Mouse (Mus musculus) C2C12 (cell line): Measurements from ENCODE around the gene Lrp1. TPM values are rescaled to one million over a fixed set of nuclear protein-coding genes. Genes with fewer than 3 reads are reported as not detected.

Source experiments
- H3K27me3 ChIP-seq: one replicate; pipeline ENCODE4 v1.6.1; 2011; ENCODE audit not compliant: control insufficient read depth, insufficient read depth, insufficient read length
- H3K36me3 ChIP-seq: one replicate; pipeline ENCODE4 v1.6.1; 2011; ENCODE audit not compliant: control insufficient read depth, insufficient read depth
- H3K4me3 ChIP-seq: one replicate; pipeline ENCODE4 v1.5.1; 2011; ENCODE audit warnings: mild to moderate bottlenecking, control low read depth; ENCODE audit not compliant: poor library complexity, insufficient read depth, severe bottlenecking
- H3K79me2 ChIP-seq: one replicate; pipeline ENCODE4 v1.6.1; 2011; ENCODE audit not compliant: control insufficient read depth, insufficient read depth
- H3K79me3 ChIP-seq: one replicate; pipeline ENCODE4 v1.6.1; 2011; ENCODE audit warnings: low read depth, control low read depth
- H3ac ChIP-seq: one replicate; pipeline ENCODE3; 2011; ENCODE audit warnings: low read depth; ENCODE audit not compliant: control insufficient read depth, insufficient read length
- CEBPB ChIP-seq: IDR thresholded peaks from one replicate; pipeline ENCODE4 v1.6.1; 2011; ENCODE audit warnings: low read depth, mild to moderate bottlenecking, control low read depth, moderate library complexity
- CTCF ChIP-seq: IDR thresholded peaks from one replicate; pipeline ENCODE4 v1.5.1; 2011; ENCODE audit not compliant: control insufficient read depth, insufficient read depth, insufficient read length
- FOSL1 ChIP-seq: IDR thresholded peaks from one replicate; pipeline ENCODE4 v1.8.0; 2011; ENCODE audit warnings: mild to moderate bottlenecking, low read length; ENCODE audit not compliant: poor library complexity, insufficient read depth, severe bottlenecking
- MAX ChIP-seq: IDR thresholded peaks from one replicate; pipeline ENCODE4 v1.6.1; 2011; ENCODE audit warnings: mild to moderate bottlenecking, control low read depth
- MYOD1 ChIP-seq: IDR thresholded peaks from one replicate; pipeline ENCODE4 v1.6.1; 2011; ENCODE audit warnings: low read depth; ENCODE audit not compliant: control insufficient read depth, insufficient read length
- MYOG ChIP-seq: IDR thresholded peaks from one replicate; pipeline ENCODE4 v1.6.1; 2011; ENCODE audit not compliant: control insufficient read depth, insufficient read length; ENCODE audit errors: extremely low read depth
- USF1 ChIP-seq: IDR thresholded peaks from one replicate; pipeline ENCODE4 v1.6.1; 2011; ENCODE audit warnings: low read depth, mild to moderate bottlenecking, control low read depth, moderate library complexity
- polyA plus RNA-seq: library from polyadenylated mRNA; unstranded; fragments of >200 nt; fragmentation: generic; extraction: Trizol; gene quantifications from one replicate; pipeline ENCODE4 v1.2.1, GENCODE M21; 2012; ENCODE audit warnings: missing spikeins

Gene Lrp1
- polyA plus RNA-seq, 1 experiment: 190 TPM

DNA sequence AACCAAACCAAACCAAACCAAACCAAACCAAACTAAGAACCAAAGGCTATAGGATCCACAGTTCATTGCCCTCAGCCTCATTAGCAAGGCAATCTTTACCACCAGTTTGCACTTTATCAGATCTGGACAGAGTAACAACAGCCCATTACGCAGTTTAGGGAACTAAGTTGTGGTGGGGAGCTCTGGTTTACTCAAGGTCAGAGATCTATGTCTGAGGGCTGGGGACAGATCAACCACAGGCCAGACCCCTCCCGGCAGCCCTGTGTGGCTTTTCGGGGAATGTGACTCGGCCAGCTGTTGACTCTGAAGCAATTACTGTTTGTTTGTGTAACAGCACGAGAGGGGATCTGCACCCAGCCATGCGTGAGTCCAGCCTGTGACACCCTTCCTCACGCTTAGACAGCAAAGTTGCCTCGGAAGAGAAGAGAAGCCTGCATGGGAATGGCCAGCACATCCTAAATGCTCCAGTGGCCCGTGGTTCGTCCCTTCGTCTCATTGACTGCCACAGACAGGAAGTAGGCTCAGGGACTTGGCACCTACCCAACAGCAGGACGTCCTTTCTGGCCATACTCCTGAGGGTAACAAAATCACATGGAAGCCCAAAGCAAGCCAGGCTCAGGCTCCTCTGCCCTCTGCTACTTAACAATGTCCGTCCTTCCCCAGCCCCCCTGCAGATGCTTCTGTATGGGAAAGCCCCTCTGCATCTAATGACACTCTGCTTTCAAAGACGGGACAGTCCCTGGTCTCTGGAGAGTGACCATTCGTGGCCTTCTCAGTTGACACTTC is 16.3 kb downstream of the Lrp1 start:
- peaks cover 93% of the 10 kb centered on the region for H3K36me3 ChIP-seq

DNA sequence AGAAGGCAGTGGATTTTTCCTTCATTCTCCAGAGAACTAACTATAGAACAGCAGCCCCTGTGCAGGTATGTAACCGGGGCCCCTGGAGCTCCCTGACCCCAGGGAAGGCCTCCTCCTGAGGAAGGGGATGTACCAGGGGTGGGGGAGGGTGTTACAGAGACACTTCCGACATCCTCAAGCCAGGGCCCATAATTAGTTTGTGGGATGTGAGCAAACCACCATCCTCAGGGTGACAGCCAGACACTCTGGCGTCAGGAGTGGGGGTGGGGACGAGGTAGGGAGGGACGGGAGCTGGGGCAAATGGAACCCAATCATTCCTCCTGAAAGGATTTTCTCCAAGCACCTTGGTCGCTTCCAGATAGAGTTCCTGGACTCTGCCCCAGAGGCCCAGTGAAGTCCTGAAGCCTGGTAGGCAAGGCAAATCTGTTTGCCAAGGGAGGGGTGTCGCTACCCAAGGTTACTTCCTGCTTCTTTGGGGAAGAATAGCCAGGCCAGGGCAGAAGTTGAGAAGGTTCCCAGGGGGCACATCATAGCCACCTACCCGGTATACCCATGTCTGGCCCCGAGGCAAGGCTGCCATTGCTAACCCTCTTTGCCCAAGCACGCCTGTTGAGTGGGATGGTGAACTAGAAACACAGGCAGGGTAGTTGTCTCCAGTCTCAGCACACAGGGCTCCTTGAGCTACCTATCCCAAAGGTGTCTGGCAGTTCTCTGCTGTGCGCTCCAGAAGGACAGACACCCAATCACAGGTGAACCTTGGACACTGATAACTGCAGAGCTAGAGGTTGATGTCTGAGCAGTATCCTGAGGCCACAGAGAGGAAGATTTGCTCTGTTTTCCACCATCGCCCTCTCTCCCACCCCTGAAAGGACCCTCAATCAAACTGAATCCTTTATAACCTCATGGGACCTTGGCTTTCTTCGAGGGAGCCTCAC is 17.2 kb downstream of the Lrp1 start:
- no peak overlapping the region for H3K4me3 ChIP-seq
- TF ChIP-seq MYOD1 (no peak), CTCF (no peak), MYOG (no peak), FOSL1 (no peak), USF1 (no peak), MAX (no peak), CEBPB (no peak)
- H3K79me3 ChIP-seq: peaks cover 40% of the 10 kb centered on the region
- H3K79me2 ChIP-seq: peaks cover 90% of the 10 kb centered on the region
- peaks cover 93% of the 10 kb centered on the region for H3K36me3 ChIP-seq
- H3ac ChIP-seq: no peak overlapping the region
- no peaks in the 10 kb centered on the region for H3K27me3 ChIP-seq

More for the DNA sequence above, 16.3 kb downstream of the Lrp1 start:
- Histone ChIP-seq H3K79me3 (peaks cover 39% of the 10 kb centered on the region), H3K27me3 (no peaks in the 10 kb centered on the region), H3ac (peak overlapping the region; percentile 7), H3K4me3 (no peak overlapping the region), H3K79me2 (peaks cover 90% of the 10 kb centered on the region)
- peak; percentile 73 for TF ChIP-seq CEBPB
- peak; percentile 78 for TF ChIP-seq MAX
- no peak for TF ChIP-seq USF1
- peak; percentile 90 for TF ChIP-seq MYOD1

DNA sequence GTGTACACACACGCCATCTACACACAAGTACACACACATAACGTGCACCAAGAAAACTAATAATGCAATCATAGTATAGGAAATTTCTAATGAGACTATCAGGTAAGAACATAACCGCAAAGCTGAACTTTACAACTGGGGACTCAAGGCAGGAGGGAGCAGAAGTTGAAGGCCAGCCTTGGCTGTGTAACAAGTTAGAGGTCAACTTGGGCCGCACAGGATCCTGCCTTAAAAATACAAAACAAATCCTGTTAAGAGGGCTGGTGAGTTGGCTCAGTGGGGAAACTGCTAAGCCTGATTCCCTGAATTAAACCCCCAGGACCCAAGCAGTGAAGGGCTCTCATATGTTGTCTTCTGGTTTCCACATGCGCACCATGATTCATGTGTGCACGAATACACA is 18.8 kb downstream of the Lrp1 start:
- Histone ChIP-seq H3K4me3 (no peak overlapping the region), H3K27me3 (no peaks in the 10 kb centered on the region), H3K79me3 (peaks cover 39% of the 10 kb centered on the region), H3K79me2 (peaks cover 97% of the 10 kb centered on the region), H3K36me3 (peaks cover 95% of the 10 kb centered on the region), H3ac (no peak overlapping the region)
- TF ChIP-seq CTCF (no peak), FOSL1 (no peak), MAX (no peak), CEBPB (no peak), USF1 (no peak), MYOD1 (no peak), MYOG (no peak)

DNA sequence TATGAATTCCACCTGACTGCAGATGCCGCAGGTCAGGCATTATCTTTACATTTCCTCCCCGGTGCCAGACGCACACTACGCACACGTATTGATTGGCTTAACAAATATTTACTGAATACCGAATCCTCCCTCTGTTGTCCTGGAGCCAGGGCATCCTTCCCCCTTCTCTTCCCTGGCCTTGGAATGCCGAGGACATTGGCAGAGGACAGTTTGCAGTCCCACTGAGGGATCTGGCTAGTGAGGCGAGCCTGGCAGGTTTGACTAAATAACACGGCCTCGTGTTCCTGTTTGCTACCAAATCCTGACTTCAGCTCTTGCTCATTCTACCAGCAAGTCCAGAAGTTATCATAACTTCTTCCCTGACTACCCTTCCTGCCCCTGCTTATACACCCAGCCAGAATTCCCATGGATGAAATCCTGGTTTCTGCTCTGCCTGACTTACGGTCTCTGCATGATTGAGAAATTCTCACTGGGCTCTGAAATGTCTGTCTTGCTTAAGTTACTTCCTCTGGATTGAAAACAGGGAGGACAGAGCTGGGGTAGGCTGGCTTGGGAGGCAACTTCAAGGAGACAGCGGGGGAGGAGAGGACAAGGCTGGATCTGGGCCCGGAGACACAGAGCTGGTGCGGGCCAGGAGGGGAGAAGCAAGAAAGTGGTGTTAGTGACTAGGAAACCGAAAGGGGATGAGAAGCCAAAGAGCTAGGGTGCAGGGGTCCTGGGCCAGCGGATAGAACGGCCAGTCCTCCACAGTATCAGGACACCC is 21.0 kb downstream of the Lrp1 start:
- Histone ChIP-seq H3K36me3 (peaks cover 94% of the 10 kb centered on the region), H3K79me3 (peaks cover 43% of the 10 kb centered on the region), H3K27me3 (no peaks in the 10 kb centered on the region), H3K4me3 (no peak overlapping the region), H3K79me2 (peaks cover 97% of the 10 kb centered on the region), H3ac (no peak overlapping the region)
- no peak for TF ChIP-seq USF1
- TF ChIP-seq FOSL1: no peak
- no peak for TF ChIP-seq CTCF
- TF ChIP-seq CEBPB: no peak
- TF ChIP-seq MYOD1: no peak
- no peak for TF ChIP-seq MAX
- no peak for TF ChIP-seq MYOG

DNA sequence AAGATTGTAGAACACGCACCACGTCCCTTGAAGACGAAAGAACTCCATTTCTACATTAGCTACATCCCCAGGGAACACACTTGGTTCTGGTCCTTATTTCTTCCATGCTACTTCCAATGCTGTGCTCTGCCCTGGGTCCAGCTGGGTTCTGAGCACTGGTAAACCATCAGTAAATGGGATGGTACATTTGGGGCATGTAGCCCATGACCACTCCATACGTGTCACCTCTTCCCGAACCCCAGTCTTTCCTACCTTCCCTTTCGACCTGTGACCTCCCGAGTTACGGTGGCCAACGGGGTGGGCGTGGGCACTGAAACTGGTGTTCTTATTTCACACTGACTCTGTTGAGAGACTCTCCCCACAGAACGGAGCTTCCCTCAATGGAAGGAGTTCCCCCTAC is 21.7 kb downstream of the Lrp1 start:
- H3ac ChIP-seq: no peak overlapping the region
- H3K79me3 ChIP-seq: peaks cover 42% of the 10 kb centered on the region
- no peak overlapping the region for H3K4me3 ChIP-seq
- TF ChIP-seq CEBPB: no peak
- no peak for TF ChIP-seq USF1
- TF ChIP-seq FOSL1: no peak
- no peak for TF ChIP-seq MYOG
- TF ChIP-seq CTCF: no peak
- no peak for TF ChIP-seq MYOD1
- TF ChIP-seq MAX: no peak
- no peaks in the 10 kb centered on the region for H3K27me3 ChIP-seq
- peaks cover 96% of the 10 kb centered on the region for H3K36me3 ChIP-seq
- H3K79me2 ChIP-seq: peaks cover 94% of the 10 kb centered on the region
